Mouse (Mus musculus) spleen, adult 2 months (tissue): ENCODE results near the gene Olfr533. TPM values are rescaled to one million over a fixed set of nuclear protein-coding genes. Genes with fewer than 3 reads are reported as not detected.
"Not testable (repeated sequence)": the region's sequence is repeated elsewhere in the genome, so short reads cannot be mapped to it uniquely, and the experiment has no call there.

Experiments
- DNase-seq, 2 experiments: peaks; one replicate each; pipeline versions ENCODE4 v3.0.0 to v3.0.0-alpha.2; 2012 to 2021; ENCODE audit warnings: low spot score in 2 of 2, low read depth in 1 of 2
- H3K27ac ChIP-seq: fragments of 200-500 bp; 2 replicates; pipeline ENCODE4 v1.5.1; 2012; ENCODE audit warnings: low read length, inconsistent platforms; ENCODE audit not compliant: insufficient read depth
- H3K27me3 ChIP-seq: fragments of 200-500 bp; 2 replicates; pipeline ENCODE4 v1.6.1; 2012; ENCODE audit warnings: mild to moderate bottlenecking, moderate library complexity, low read length, inconsistent platforms; ENCODE audit not compliant: control insufficient read depth, insufficient read depth
- H3K36me3 ChIP-seq: fragments of 200-500 bp; 2 replicates; pipeline ENCODE4 v1.6.1; 2012; ENCODE audit warnings: mild to moderate bottlenecking, low read length, inconsistent platforms; ENCODE audit not compliant: control insufficient read depth, insufficient read depth
- H3K4me1 ChIP-seq: fragments of 200-500 bp; 2 replicates; pipeline ENCODE4 v1.6.1; 2011; ENCODE audit warnings: inconsistent platforms; ENCODE audit not compliant: control insufficient read depth, insufficient read depth, insufficient read length
- H3K4me3 ChIP-seq: fragments of 200-500 bp; 2 replicates; pipeline ENCODE4 v1.5.1; 2011; ENCODE audit warnings: mild to moderate bottlenecking, inconsistent platforms; ENCODE audit not compliant: insufficient read depth, insufficient read length; ENCODE audit errors: extremely low read depth
- CTCF ChIP-seq: fragments of 200-500 bp; IDR thresholded peaks from 2 replicates; pipeline ENCODE4 v1.5.1; 2011; ENCODE audit warnings: mild to moderate bottlenecking, inconsistent platforms; ENCODE audit not compliant: insufficient read depth, insufficient read length, insufficient replicate concordance; ENCODE audit errors: extremely low read depth
- POLR2A ChIP-seq: fragments of 200-500 bp; IDR thresholded peaks from 2 replicates; pipeline ENCODE4 v1.6.1; 2011; ENCODE audit warnings: low read depth, low read length, inconsistent platforms
- WGBS: fragments of 180-500 bp; shearing (Covaris S2); methylation state at CpG from one replicate; pipeline ENCODE4 v1.1.7; 2018; 5-methylcytosine and 5-hydroxymethylcytosine counted together
- polyA plus RNA-seq: library from polyadenylated mRNA; depleted of rRNA; stranded (reverse); fragments of >200 nt; gene quantifications from 2 replicates; pipeline ENCODE4 v1.2.3, GENCODE M21; 2012; rRNA removed

Olfr533 gene
- polyA plus RNA-seq: not detected in 2 replicates

DNA sequence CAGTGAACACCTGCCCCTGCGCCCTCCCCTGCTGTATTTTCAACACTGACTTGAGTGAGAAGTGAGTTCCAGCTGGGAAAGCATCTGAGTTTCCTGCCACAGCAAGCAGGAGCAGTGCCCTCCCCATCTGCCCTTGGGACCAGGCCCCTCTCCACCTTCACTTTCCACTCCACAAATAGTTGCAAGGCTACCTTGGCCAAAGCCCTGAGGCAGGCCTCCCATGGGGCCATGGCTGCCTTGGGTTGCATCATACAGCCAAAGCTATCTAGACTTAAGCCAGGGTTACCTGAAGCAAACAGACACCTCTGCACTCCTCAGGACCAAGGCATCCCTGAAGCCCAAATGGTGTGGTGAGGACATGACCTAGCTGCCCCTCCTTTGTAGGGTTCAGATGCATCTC, at the start of gene Olfr533:
TSS of gene Olfr533 (plus strand) at position 301 of the 400 bp plus-strand sequence.
- not testable (repeated sequence) for H3K36me3 ChIP-seq, DNase-seq, H3K4me3 ChIP-seq, H3K27ac ChIP-seq, H3K4me1 ChIP-seq, H3K27me3 ChIP-seq
- WGBS: 57% methylated on average over 1 of the region's 1 CpGs

DNA sequence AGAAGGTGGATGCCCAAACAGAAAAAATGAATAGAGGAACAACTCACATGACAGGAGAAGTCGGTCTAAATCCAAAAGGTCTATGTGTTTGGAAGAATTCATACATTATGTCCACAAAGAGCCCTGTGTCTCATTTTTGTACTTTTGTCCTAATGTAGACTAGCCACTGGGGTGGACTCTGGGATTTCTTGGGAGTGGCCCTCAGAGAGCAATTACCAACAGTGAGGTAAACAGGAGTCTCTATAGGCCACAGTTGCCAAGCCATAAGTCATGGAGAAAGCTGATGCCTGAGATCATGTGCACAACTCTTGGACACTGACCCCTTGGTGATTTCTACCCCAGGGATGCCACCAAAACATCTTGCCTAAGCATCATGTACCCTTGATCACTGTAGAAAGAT, 41.6 kb upstream of the Olfr533 start, which contains the start of gene Olfr532:
TSS of gene Olfr532 (minus strand) at position 101 of the 400 bp plus-strand sequence.
- Histone ChIP-seq H3K36me3 (no peaks in the 10 kb centered on the region), H3K4me1 (no peaks in the 10 kb centered on the region), H3K27ac (no peak within 1 kb of the TSS), H3K4me3 (no peak within 1 kb of the TSS), H3K27me3 (no peaks in the 10 kb centered on the region)
- no peak for TF ChIP-seq POLR2A
- TF ChIP-seq CTCF: no peak
- DNase-seq: no peak
- 88% methylated on average over 1 of the region's 1 CpGs for whole genome bisulfite sequencing

DNA sequence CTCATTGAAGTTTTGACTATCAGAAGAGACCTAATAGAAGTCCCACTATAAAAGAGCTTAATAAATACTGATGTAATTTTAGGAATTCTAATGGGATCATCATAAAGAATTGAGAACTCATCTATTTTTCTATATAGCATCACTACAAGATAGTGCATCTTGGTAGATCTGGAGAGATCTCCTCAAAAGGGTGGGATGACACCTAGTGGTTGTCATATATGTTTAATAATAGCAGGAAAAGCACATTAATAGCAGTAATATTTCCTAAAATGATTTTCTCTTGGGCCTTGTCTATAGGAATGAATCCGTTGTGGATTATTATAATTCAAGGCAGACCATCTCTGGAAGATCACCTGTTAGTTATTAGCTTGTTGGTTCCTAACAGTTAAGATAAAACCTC, 20.0 kb upstream of the Olfr533 start:
- no peaks in the 10 kb centered on the region for H3K4me1 ChIP-seq
- no peak overlapping the region for H3K4me3 ChIP-seq
- H3K36me3 ChIP-seq: no peaks in the 10 kb centered on the region
- TF ChIP-seq POLR2A: no peak
- no peak for TF ChIP-seq CTCF
- DNase-seq: no peak
- no peak overlapping the region for H3K27ac ChIP-seq
- WGBS: 86% methylated on average over 1 of the region's 1 CpGs
- H3K27me3 ChIP-seq: no peaks in the 10 kb centered on the region

DNA sequence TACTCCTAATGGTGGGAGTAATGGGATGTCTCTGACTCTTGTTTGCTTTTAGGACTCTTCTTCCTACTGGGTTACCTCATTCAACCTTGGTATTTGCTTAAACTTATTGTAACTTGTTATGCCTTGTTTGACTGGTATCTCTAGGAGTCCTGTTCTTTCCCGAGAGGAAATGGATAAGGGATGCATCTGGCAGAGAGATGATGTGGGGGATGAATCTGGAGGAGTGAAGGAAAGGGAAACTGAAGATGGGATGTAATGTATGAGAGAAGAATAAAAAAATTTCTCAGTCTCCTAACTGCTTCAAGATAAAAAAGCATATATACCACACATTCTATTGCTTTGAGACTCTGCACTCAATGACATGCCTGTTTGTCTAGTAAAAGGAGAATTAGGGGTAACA, 14.7 kb downstream of the Olfr533 start:
- H3K27me3 ChIP-seq: no peaks in the 10 kb centered on the region
- no peaks in the 10 kb centered on the region for H3K36me3 ChIP-seq
- 84% methylated on average over 1 of the region's 1 CpGs for WGBS
- no peak overlapping the region for H3K27ac ChIP-seq
- no peak for TF ChIP-seq POLR2A
- TF ChIP-seq CTCF: no peak
- no peaks in the 10 kb centered on the region for H3K4me1 ChIP-seq
- no peak for DNase-seq
- no peak overlapping the region for H3K4me3 ChIP-seq

DNA sequence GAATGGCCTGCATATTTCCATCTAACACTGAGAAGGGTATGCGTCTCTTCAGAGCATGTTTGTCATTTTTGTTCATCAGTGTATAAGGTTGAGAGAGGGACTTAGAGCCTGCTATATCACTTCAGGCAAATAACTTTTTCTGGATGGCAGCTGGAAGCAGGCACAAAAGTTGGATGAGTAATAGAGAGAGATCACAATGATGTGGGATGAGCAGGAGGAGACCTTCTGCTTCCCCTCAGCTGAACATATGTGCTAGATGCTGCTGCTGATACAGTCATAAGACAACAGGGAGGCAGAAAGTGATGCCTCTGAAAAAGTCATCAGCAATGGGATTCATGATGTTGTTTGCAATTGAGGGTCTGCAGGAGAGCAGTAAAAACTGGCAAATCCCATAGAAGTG, 15.6 kb downstream of the Olfr533 start:
- TF ChIP-seq POLR2A (no peak), CTCF (no peak)
- Histone ChIP-seq H3K36me3 (no peaks in the 10 kb centered on the region), H3K27me3 (no peaks in the 10 kb centered on the region), H3K4me1 (no peaks in the 10 kb centered on the region), H3K27ac (no peak overlapping the region), H3K4me3 (no peak overlapping the region)
- no peak for DNase-seq
- WGBS: 95% methylated on average over 1 of the region's 1 CpGs

DNA sequence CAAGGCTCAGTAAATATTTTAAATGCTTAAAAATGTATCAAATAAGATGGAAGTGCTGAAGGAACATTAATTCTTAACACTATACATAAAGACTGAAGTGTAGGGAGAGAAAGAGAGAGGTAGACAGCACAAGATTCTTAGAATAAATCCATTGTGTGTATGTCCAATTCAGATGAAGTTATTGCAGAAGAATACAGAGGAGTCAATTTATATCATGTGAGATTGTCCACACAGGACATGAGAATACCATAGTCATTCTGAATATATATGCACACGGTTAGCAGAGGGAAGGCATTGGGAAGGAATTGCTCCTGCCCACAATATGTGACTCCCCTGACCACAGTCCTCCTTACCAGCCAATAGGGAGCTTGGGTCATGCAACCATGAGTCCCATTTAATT, 20.7 kb downstream of the Olfr533 start, which contains the start of gene Olfr535:
TSS of gene Olfr535 (plus strand) at position 301 of the 400 bp plus-strand sequence.
- Histone ChIP-seq H3K4me1 (no peaks in the 10 kb centered on the region), H3K27me3 (no peaks in the 10 kb centered on the region), H3K27ac (no peak within 1 kb of the TSS), H3K4me3 (no peak within 1 kb of the TSS), H3K36me3 (no peaks in the 10 kb centered on the region)
- TF ChIP-seq POLR2A: no peak
- TF ChIP-seq CTCF: no peak
- no peak for DNase-seq
- 74% methylated on average over 1 of the region's 1 CpGs for WGBS

DNA sequence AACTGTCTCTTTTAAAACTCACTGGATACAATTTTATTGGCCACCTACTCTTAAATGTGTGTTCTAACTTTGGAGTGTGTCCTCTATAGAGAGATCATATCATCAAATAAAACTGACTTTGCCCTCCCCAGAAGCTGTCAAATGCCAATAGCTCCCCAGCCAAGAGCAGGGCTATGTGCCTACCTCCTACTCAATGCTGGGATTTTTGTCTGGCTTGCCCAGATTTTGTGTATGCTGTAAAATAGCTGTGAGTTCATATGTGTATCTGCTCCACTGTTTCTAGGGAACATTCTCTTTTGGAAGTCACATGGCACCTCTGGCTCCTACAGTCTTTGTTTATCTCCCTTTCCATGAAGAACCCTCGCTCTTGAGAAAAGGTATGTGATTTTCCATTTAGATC, 25.8 kb downstream of the Olfr533 start:
- H3K27ac ChIP-seq: no peak overlapping the region
- no peak for TF ChIP-seq CTCF
- TF ChIP-seq POLR2A: no peak
- H3K4me1 ChIP-seq: no peaks in the 10 kb centered on the region
- 82% methylated on average over 1 of the region's 1 CpGs for WGBS
- no peak for DNase-seq
- no peaks in the 10 kb centered on the region for H3K36me3 ChIP-seq
- H3K27me3 ChIP-seq: no peaks in the 10 kb centered on the region
- H3K4me3 ChIP-seq: no peak overlapping the region

DNA sequence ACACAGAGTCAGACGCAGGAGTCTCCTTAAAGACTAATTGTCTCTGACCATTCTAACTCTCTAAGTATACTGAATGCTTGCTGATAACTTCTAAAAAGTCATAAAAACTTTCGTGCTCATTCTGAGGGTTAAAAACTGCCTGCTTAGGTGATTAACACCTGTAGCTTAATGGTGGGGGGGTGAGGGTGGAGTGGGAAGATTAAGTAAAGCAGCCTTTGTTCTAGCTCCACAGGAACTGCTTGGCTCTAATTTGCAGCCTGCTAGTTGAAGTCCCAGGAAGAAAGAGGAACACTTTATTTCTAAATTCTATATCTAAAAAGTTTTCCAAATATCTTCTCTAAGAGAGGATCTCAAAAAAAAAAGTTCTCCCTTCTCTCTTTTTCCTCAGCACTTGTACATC, 31.1 kb downstream of the Olfr533 start:
- TF ChIP-seq CTCF (no peak), POLR2A (no peak)
- WGBS: 33% methylated on average over 2 of the region's 2 CpGs

More for the DNA sequence above, 31.1 kb downstream of the Olfr533 start:
- DNase-seq: no peak
- H3K4me3 ChIP-seq: no peak overlapping the region
- H3K27me3 ChIP-seq: no peaks in the 10 kb centered on the region
- H3K27ac ChIP-seq: no peak overlapping the region
- no peaks in the 10 kb centered on the region for H3K4me1 ChIP-seq
- H3K36me3 ChIP-seq: no peaks in the 10 kb centered on the region
